Mouse (Mus musculus): ENCODE measurements at regions not wholly inside any gene's neighbourhood (a gene's known extent, or its start where the extent isn't known, plus 50 kb on each side); places are given as distances from the start of the nearest gene placed in this dataset.

DNA sequence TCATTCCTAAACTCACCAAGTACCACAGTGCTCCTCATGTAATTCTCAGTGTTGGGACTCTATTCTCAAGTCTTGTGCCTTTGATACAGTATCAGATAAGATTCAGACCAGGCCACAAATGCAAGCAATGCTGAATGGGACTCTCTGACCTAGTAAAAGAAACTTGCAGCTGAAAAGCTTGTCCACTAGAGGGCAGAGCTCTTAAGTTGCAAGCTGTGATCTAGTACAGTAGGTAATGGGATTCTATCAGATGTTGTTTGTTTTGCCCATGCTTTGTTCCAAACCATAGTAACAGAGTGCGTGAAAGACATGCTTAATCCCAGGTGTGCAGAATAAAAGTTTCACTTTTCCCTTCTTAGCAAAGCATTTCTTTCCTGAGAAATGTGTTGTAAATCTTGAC, 383.2 kb upstream of the Chrm2 start:
- no peak for TF ChIP-seq POLR2A (IDR thresholded peaks at IDR 0.05; ENCODE audit: borderline replicate concordance, extremely low read depth, insufficient read depth, insufficient read length, poor library complexity, severe bottlenecking)
- peak; percentile 54; the same call in 1 of the 2 replicates for TF ChIP-seq CTCF (IDR thresholded peaks at IDR 0.05; ENCODE audit: borderline replicate concordance, extremely low read depth, insufficient read depth, insufficient read length)
